Comparison of ENCODE assay signal across 8 mouse cellular contexts in the genomic region with DNA sequence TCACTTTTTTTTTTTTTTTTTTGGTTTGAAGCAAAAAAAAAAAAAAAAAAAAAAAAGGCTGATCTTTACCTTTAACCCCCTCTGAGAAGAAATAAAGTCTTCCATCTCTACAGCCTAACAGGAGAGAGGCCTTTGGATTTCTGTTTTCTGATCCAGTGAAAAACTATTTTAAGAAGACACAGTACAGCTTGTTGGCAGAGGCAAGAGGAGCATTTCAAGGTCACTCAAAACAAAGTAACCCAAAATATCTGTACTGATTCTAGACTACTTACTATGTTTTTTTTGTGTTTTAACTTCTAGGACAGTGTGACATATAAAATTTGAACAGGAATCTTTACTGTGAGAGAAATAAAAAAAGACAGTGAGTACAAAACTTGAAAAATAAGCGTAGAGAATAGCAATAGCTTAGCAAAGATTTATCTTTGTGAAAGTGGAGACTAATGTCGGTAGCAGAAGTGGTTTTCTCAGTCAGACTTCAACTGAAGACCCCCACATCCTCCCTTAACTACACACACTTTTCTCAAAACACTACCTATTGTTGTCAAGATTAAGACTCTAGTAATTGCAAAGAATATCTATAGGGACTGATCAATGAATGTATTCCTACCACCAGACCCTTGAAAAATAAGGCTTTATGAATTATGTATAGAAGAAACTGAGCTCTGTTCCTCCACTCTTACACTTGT. TPM values are rescaled to one million over a fixed set of nuclear protein-coding genes. Genes with fewer than 3 reads are reported as not detected.
DNase-seq lines count a peak whose midpoint lies in the region; ATAC-seq and TF ChIP-seq lines count a peak whose summit lies in the region.

No protein-coding gene starts in this region.

- peak overlapping the region; percentile 74 for H3K4me2 ChIP-seq in intestine, postnatal 0 days (replicated peaks; ENCODE audit: low read depth)
- H3K4me2 ChIP-seq in neural tube, embryonic 13.5 days: peak overlapping the region; percentile 74

- no peak overlapping the region for H3K9ac ChIP-seq in intestine, postnatal 0 days (ENCODE audit: low read depth, low read length)
- H3K9ac ChIP-seq in neural tube, embryonic 13.5 days: peak overlapping the region; percentile 85

- no peaks in the 10 kb centered on the region for H3K9me3 ChIP-seq in intestine, postnatal 0 days (ENCODE audit: control insufficient read depth)
- H3K9me3 ChIP-seq in neural tube, embryonic 13.5 days: no peaks in the 10 kb centered on the region

- ATAC-seq in intestine, postnatal 0 days: no peak
- no peak for ATAC-seq in neural tube, embryonic 13.5 days (ENCODE audit: low read depth)

- no peak for TF ChIP-seq POLR2A in embryonic fibroblast, embryonic 13.5 days (IDR thresholded peaks at IDR 0.05; ENCODE audit: low read depth, low read length)

- H3K27me3 ChIP-seq in intestine, postnatal 0 days (replicated peaks; ENCODE audit: control insufficient read depth, insufficient read depth, low read length): no peaks in the 10 kb centered on the region
- H3K27me3 ChIP-seq in neural tube, embryonic 13.5 days: no peaks in the 10 kb centered on the region

- no peak overlapping the region for H3K27ac ChIP-seq in left cerebral cortex, adult 2 months
- no peak overlapping the region for H3K27ac ChIP-seq in embryonic fibroblast, embryonic 13.5 days (ENCODE audit: insufficient read depth, low read length)
- H3K27ac ChIP-seq in intestine, postnatal 0 days (ENCODE audit: low read depth, low read length): no peak overlapping the region
- peak overlapping the region; percentile 96 for H3K27ac ChIP-seq in neural tube, embryonic 13.5 days (replicated peaks)

- intact Hi-C loops in left cerebral cortex, adult 2 months (cut with DNase I): loop anchor here (5.0 to 10.0 kb wide), 6 partner anchors 43 to 1817 kb away; partner anchors contain the start of genes Hist1h2ac, Hist1h2ad, Hist1h2ae and Hist1h2ag
- intact Hi-C loops in left cerebral cortex, postnatal 10 days (cut with DNase I): no loop called here
- intact Hi-C loops in left cerebral cortex, postnatal 14 days (cut with DNase I): loop anchor here (5.0 to 10.0 kb wide), 2 partner anchors 1487 to 1815 kb away; partner anchors contain the start of genes Hist1h2ag, Hist1h2ai, Hist1h2bj and Hist1h2bl

- H3K4me3 ChIP-seq in left cerebral cortex, adult 2 months: peak overlapping the region; percentile 67
- H3K4me3 ChIP-seq in embryonic fibroblast, embryonic 13.5 days (ENCODE audit: insufficient read depth, low read length): 0 out of 2 replicates have a peak overlapping the region, but pooled peaks have one; percentile 66
- H3K4me3 ChIP-seq in intestine, postnatal 0 days (ENCODE audit: low read depth, low read length): peak overlapping the region; percentile 49
- H3K4me3 ChIP-seq in neural tube, embryonic 13.5 days: peak overlapping the region; percentile 59

- no peak for TF ChIP-seq CTCF in left cerebral cortex, adult 2 months (IDR thresholded peaks at IDR 0.05)
- no peak for TF ChIP-seq CTCF in embryonic fibroblast, embryonic 13.5 days (IDR thresholded peaks at IDR 0.05; ENCODE audit: borderline replicate concordance, insufficient read depth, low read length)
- no peak for TF ChIP-seq CTCF in intestine, postnatal 0 days (IDR thresholded peaks at IDR 0.05; ENCODE audit: low read depth)

- WGBS in intestine, postnatal 0 days: 18% methylated on average over 2 of the region's 2 CpGs
- WGBS in neural tube, embryonic 13.5 days: 30% methylated on average over 2 of the region's 2 CpGs

- H3K4me1 ChIP-seq in embryonic fibroblast, embryonic 13.5 days (ENCODE audit: control insufficient read depth, insufficient read depth, low read length): peaks cover 7% of the 10 kb centered on the region; the same call in 1 of the 2 replicates
- H3K4me1 ChIP-seq in intestine, postnatal 0 days (replicated peaks; ENCODE audit: control insufficient read depth, insufficient read depth, low read length): peaks cover 6% of the 10 kb centered on the region; the same call in 1 of the 2 replicates
- peaks cover 51% of the 10 kb centered on the region for H3K4me1 ChIP-seq in neural tube, embryonic 13.5 days (replicated peaks)

- H3K36me3 ChIP-seq in intestine, postnatal 0 days (ENCODE audit: control insufficient read depth, insufficient read depth): no peaks in the 10 kb centered on the region
- no peaks in the 10 kb centered on the region for H3K36me3 ChIP-seq in neural tube, embryonic 13.5 days

- no peak for DNase-seq in left cerebral cortex, adult 2 months (ENCODE audit: extremely low spot score in 1 of 2, low spot score in 2 of 2)
- DNase-seq in left cerebral cortex, postnatal 10 days (ENCODE audit: extremely low spot score in 1 of 2, low spot score in 2 of 2): no peak
- DNase-seq in right cerebral cortex, postnatal 25 days: no peak
- no peak for DNase-seq in layer of hippocampus, adult 9-10 months (ENCODE audit: low spot score)
- no peak for DNase-seq in left cerebral cortex, postnatal 14 days (ENCODE audit: low spot score in 2 of 2)

RNA-seq across cellular contexts. Expression of gene Hist1h4h, which starts 1.2 kb away (rescaled TPM):
- total RNA-seq in left cerebral cortex, adult 2 months (2021): 100 to 1,000 TPM; 289 to 340 TPM
- total RNA-seq in left cerebral cortex, postnatal 10 days (2021): 100 to 1,000 TPM; 265 to 270 TPM
- 8.1 and 10.5 TPM in 2 replicates for polyA plus RNA-seq in embryonic fibroblast, embryonic 13.5 days (2011; ENCODE audit: insufficient read length, low read depth, missing spikeins)
- 6.1 and 8.1 TPM in 2 replicates for polyA plus RNA-seq in intestine, postnatal 0 days (2015; fragmentation: Nextera tagmentation; extraction: Ambion mirVana)
- 2.4 and 2.6 TPM in 2 replicates for polyA plus RNA-seq in neural tube, embryonic 13.5 days (2015; fragmentation: Nextera tagmentation; extraction: Ambion mirVana)
- 100 to 1,000 TPM; 264 to 291 TPM for total RNA-seq in left cerebral cortex, postnatal 14 days (2021)

RNA-seq across cellular contexts. Expression of gene Hist1h2af, which starts 4.1 kb away (rescaled TPM):
- 1 to 10 TPM; 2.4 to 4.4 TPM for total RNA-seq in left cerebral cortex, adult 2 months (2021)
- 10 to 100 TPM; 27.0 to 28.3 TPM for total RNA-seq in left cerebral cortex, postnatal 10 days (2021)
- polyA plus RNA-seq in embryonic fibroblast, embryonic 13.5 days (2011; ENCODE audit: insufficient read length, low read depth, missing spikeins): 12.7 and 20.4 TPM in 2 replicates
- polyA plus RNA-seq in intestine, postnatal 0 days (2015; fragmentation: Nextera tagmentation; extraction: Ambion mirVana): 2.7 and 3.0 TPM in 2 replicates
- 0.95 TPM in 1 of 2 replicates, not detected in the other for polyA plus RNA-seq in neural tube, embryonic 13.5 days (2015; fragmentation: Nextera tagmentation; extraction: Ambion mirVana)
- total RNA-seq in left cerebral cortex, postnatal 14 days (2021): 10 to 100 TPM in 1 of 2 experiments, 1 to 10 TPM in 1; 4.3 to 21.5 TPM

RNA-seq across cellular contexts. Expression of gene Hist1h3g, which starts 5.6 kb away (rescaled TPM):
- total RNA-seq in left cerebral cortex, adult 2 months (2021): 1 to 10 TPM; 2.6 to 5.1 TPM
- total RNA-seq in left cerebral cortex, postnatal 10 days (2021): 10 to 100 TPM in 1 of 2 experiments, 1 to 10 TPM in 1; 9.7 to 10.4 TPM
- polyA plus RNA-seq in embryonic fibroblast, embryonic 13.5 days (2011; ENCODE audit: insufficient read length, low read depth, missing spikeins): 5.7 TPM in 1 of 2 replicates, not detected in the other
- 1.2 and 2.1 TPM in 2 replicates for polyA plus RNA-seq in intestine, postnatal 0 days (2015; fragmentation: Nextera tagmentation; extraction: Ambion mirVana)
- 1.1 and 1.3 TPM in 2 replicates for polyA plus RNA-seq in neural tube, embryonic 13.5 days (2015; fragmentation: Nextera tagmentation; extraction: Ambion mirVana)
- total RNA-seq in left cerebral cortex, postnatal 14 days (2021): 1 to 10 TPM; 5.8 to 6.2 TPM

RNA-seq across cellular contexts. Expression of gene Hist1h2bh, which starts 13.6 kb away (rescaled TPM):
- under 1 TPM; 0.61 TPM for total RNA-seq in left cerebral cortex, adult 2 months (2021)
- 1 to 10 TPM; 1.4 to 1.7 TPM for total RNA-seq in left cerebral cortex, postnatal 10 days (2021)
- 1.8 and 4.0 TPM in 2 replicates for polyA plus RNA-seq in embryonic fibroblast, embryonic 13.5 days (2011; ENCODE audit: insufficient read length, low read depth, missing spikeins)
- 0.18 and 0.23 TPM in 2 replicates for polyA plus RNA-seq in intestine, postnatal 0 days (2015; fragmentation: Nextera tagmentation; extraction: Ambion mirVana)
- polyA plus RNA-seq in neural tube, embryonic 13.5 days (2015; fragmentation: Nextera tagmentation; extraction: Ambion mirVana): 0.61 TPM in 1 of 2 replicates, not detected in the other
- under 1 TPM; 0.91 to 0.92 TPM for total RNA-seq in left cerebral cortex, postnatal 14 days (2021)

RNA-seq across cellular contexts. Expression of gene Hist1h3f, which starts 14.2 kb away (rescaled TPM):
- 10 to 100 TPM; 12.9 to 15.5 TPM for total RNA-seq in left cerebral cortex, adult 2 months (2021)
- 10 to 100 TPM; 22.6 to 23.0 TPM for total RNA-seq in left cerebral cortex, postnatal 10 days (2021)
- polyA plus RNA-seq in embryonic fibroblast, embryonic 13.5 days (2011; ENCODE audit: insufficient read length, low read depth, missing spikeins): 0.61 and 0.70 TPM in 2 replicates
- polyA plus RNA-seq in intestine, postnatal 0 days (2015; fragmentation: Nextera tagmentation; extraction: Ambion mirVana): 0.37 TPM in 1 of 2 replicates, not detected in the other
- not detected in 2 replicates for polyA plus RNA-seq in neural tube, embryonic 13.5 days (2015; fragmentation: Nextera tagmentation; extraction: Ambion mirVana)
- total RNA-seq in left cerebral cortex, postnatal 14 days (2021): 10 to 100 TPM; 18.7 to 21.0 TPM
